Mouse (Mus musculus): ENCODE measurements at regions not wholly inside any gene's neighbourhood (a gene's known extent, or its start where the extent isn't known, plus 50 kb on each side); places are given as distances from the start of the nearest gene placed in this dataset.

DNA sequence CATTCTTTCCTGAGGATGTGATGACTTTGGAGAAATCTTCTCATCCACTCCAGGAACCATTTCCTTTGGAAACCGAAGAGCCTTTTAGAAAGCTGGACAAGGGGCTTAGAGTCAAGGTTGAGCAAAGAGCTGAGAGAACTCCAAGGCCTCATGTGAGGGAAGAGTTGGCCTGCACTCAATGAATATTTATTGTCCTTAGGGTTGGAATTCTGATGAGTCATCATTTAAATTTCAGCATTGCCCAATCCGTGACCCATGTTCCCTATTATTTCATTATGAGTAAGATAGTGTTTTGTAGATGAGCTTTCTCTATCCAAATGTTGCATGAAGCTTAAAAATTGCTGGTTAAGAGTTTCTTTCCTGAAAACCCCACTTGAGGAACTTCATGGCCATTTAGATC lies 232.3 kb upstream of the Gm12728 start:
- TF ChIP-seq CTCF (IDR thresholded peaks at IDR 0.05; ENCODE audit: low read depth, low read length) (no peak), POLR2A (IDR thresholded peaks at IDR 0.05; ENCODE audit: insufficient read depth, low read length) (no peak), EP300 (IDR thresholded peaks at IDR 0.05; ENCODE audit: insufficient read depth, low read depth, low read length) (no peak)

Measured in ES-Bruce4 (cell line).